Mouse (Mus musculus) ES-E14 (cell line): ENCODE results near the gene Prrg4.

ENCODE experiments used
- CHD2 ChIP-seq: IDR thresholded peaks from 2 replicates; pipeline ENCODE4 v1.6.1; 2014; ENCODE audit warnings: mild to moderate bottlenecking, low read depth, low read length, inconsistent platforms
- HCFC1 ChIP-seq: IDR thresholded peaks from 2 replicates; pipeline ENCODE4 v1.6.1; 2012; ENCODE audit warnings: low read length, inconsistent platforms, borderline replicate concordance; ENCODE audit not compliant: insufficient read depth
- MAFK ChIP-seq: IDR thresholded peaks from 2 replicates; pipeline ENCODE4 v1.6.1; 2014; ENCODE audit warnings: mild to moderate bottlenecking, low read depth, low read length, inconsistent platforms; ENCODE audit not compliant: insufficient read depth
- ZC3H11A ChIP-seq: IDR thresholded peaks from 2 replicates; pipeline ENCODE4 v1.6.1; 2012; ENCODE audit warnings: low read depth, mild to moderate bottlenecking, inconsistent platforms, low read length, borderline replicate concordance
- ZNF384 ChIP-seq: IDR thresholded peaks from 2 replicates; pipeline ENCODE4 v1.6.1; 2012; ENCODE audit warnings: low read depth, low read length, inconsistent platforms

GRCm38 (mm10) chr2:104805435-104805834 is 44.2 kb downstream of the Prrg4 start:
- TF ChIP-seq ZC3H11A (no peak), CHD2 (no peak), MAFK (no peak), HCFC1 (no peak), ZNF384 (no peak)
